Mouse (Mus musculus): ENCODE results near the gene Tiprl. TPM values are rescaled to one million over a fixed set of nuclear protein-coding genes. Genes with fewer than 3 reads are reported as not detected.

Gene Tiprl
- 12.0 and 18.9 TPM in 2 replicates for polyA plus RNA-seq (2012; rRNA removed)

- DNase-seq (ENCODE audit: low read depth, low spot score) = peak; percentile 91
- 1% methylated on average over 76 of the region's 76 CpGs for WGBS
These were observed at the start of gene Tiprl for GRCm38 (mm10) chr1:165236321-165237298. Tiprl (minus strand) TSS chr1:165236996.

GRCm38 (mm10) chr1:165284096-165284495 is 47.3 kb upstream of the Tiprl start:
- no peak for DNase-seq (ENCODE audit: low read depth, low spot score)
- WGBS = 68% methylated on average over 7 of the region's 7 CpGs

GRCm38 (mm10) chr1:165282967-165283345 is 46.2 kb upstream of the Tiprl start:
- 51% methylated on average over 7 of the region's 7 CpGs for WGBS
- DNase-seq (ENCODE audit: low read depth, low spot score) = no peak

GRCm38 (mm10) chr1:165282222-165282966 is 45.6 kb upstream of the Tiprl start:
- WGBS = 6% methylated on average over 35 of the region's 35 CpGs
- no peak for DNase-seq (ENCODE audit: low read depth, low spot score)

- DNase-seq (ENCODE audit: low read depth, low spot score) = no peak
- WGBS = 1% methylated on average over 60 of the region's 71 CpGs
These were observed 44.8 kb upstream of the Tiprl start for GRCm38 (mm10) chr1:165281351-165282221.

- WGBS = 43% methylated on average over 10 of the region's 10 CpGs
- DNase-seq (ENCODE audit: low read depth, low spot score) = no peak
These were observed 43.9 kb upstream of the Tiprl start for GRCm38 (mm10) chr1:165280741-165281140.

- DNase-seq (ENCODE audit: low read depth, low spot score) = no peak
- WGBS = 48% methylated on average over 6 of the region's 6 CpGs
These were observed 38.1 kb upstream of the Tiprl start for GRCm38 (mm10) chr1:165274946-165275345.

GRCm38 (mm10) chr1:165252027-165252671 is 15.4 kb upstream of the Tiprl start:
- WGBS = 49% methylated on average over 11 of the region's 11 CpGs
- no peak for DNase-seq (ENCODE audit: low read depth, low spot score)

DNA sequence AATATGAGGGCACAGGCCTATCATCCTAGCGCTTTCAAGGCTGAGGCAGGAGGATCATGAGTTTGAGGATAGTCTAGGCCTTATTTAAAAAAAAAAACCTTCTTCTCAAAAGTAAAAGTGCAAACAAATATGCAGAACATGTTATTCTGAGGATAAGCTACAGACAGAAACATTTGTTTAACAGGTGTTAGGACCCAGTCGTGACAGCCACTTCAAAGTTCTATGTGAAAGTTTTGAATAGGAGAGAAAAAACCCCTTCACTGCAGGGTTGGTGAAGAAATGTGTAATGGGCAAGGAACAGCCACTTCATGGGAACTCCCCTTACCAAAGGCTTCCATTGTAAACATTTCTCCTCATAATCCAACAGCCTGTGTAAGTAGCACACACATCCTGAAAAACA is 13.8 kb upstream of the Tiprl start:
- no peak for DNase-seq (ENCODE audit: low read depth, low spot score)
- WGBS = 90% methylated on average over 2 of the region's 2 CpGs

DNA sequence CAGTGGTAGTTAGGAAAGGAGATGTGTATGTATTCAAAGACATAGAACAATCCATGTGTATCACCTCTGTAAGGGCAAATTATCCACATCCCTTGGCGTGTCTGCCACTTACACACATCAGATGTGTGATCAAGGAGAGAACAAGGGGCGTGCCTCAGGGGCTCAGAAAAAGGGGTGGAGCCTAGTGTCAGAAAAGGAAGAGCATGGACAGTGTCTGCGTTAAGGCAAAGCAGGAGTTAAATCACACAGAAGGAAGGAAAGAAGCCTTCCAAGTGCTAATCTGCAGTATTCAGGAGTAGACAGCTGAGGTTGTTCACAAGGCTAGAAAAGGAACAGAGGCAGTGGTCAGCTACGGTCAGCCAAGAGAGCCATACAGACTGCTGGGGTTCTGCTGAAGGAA is 12.0 kb upstream of the Tiprl start:
- no peak for DNase-seq (ENCODE audit: low read depth, low spot score)
- WGBS = 40% methylated on average over 4 of the region's 4 CpGs

- no peak for DNase-seq (ENCODE audit: low read depth, low spot score)
- WGBS = 89% methylated on average over 3 of the region's 3 CpGs
These were observed 11.0 kb upstream of the Tiprl start for GRCm38 (mm10) chr1:165247788-165248187.

DNA sequence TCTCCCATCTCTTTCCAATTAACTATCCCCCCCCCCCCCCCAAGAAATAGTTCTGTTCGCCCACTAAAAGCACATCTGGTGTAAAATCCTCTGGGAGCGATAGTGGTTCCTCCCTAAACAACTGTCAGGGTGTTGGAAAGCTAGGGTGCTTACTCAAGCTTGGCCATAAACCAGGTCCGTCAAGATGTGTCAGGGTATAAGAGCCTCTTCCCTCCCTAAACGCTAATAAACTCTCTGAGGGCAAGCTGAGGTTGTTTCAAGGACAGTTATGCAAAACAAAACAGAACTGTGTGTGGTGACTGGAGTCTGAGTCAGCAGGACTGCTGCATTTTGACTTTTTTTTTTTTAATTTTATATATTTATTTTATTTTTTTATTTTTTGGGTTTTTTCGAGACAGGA is 10.3 kb upstream of the Tiprl start:
- DNase-seq (ENCODE audit: low read depth, low spot score) = no peak
- 47% methylated on average over 5 of the region's 5 CpGs for WGBS

- 79% methylated on average over 5 of the region's 5 CpGs for WGBS
- DNase-seq (ENCODE audit: low read depth, low spot score) = no peak
These were observed 9.8 kb upstream of the Tiprl start for GRCm38 (mm10) chr1:165246587-165246986.

DNA sequence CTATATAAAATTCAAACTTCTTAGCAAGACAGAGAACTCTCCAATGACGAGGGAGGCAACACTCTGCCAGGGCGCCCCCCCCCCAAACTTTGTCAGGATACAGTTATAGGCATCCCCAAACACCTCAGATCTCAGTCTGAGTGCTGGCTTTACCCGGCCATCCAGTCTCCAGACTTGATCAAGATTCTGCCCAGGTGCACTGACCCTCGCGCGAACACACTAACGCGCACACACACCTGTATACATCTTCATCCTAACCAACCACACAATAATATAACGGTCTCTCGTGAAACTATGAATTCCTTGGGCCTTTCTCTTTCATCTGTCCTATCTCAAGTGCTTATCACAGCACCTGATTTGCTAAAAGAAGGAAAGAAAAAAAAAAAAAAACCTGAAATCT is 950 bp downstream of the Tiprl start:
- WGBS = 5% methylated on average over 10 of the region's 10 CpGs
- no peak for DNase-seq (ENCODE audit: low read depth, low spot score)

GRCm38 (mm10) chr1:165233806-165234205 is 3.0 kb downstream of the Tiprl start:
- 63% methylated on average over 2 of the region's 2 CpGs for WGBS
- DNase-seq (ENCODE audit: low read depth, low spot score) = no peak

GRCm38 (mm10) chr1:165230691-165231090 is 6.1 kb downstream of the Tiprl start:
- no peak for DNase-seq (ENCODE audit: low read depth, low spot score)
- 95% methylated on average over 4 of the region's 4 CpGs for WGBS

DNA sequence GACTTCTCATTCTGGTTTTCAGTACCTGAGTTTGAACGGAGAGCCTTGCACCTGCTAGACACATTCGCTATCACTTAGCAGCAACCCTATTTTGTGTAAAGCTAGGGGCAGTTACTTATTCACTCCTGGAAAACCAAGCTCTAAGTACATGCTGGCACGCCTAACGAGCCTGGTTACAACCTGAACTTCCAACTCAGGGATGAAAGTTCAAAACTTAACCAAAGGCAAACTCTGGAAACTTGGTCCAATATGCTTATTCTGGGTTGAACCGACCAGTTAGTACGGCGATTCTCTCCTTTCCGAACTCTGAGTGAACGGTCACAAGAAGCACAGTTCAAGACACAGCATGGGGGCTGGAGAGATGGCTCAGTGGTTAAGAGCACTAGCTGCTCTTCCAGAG is 7.2 kb downstream of the Tiprl start:
- WGBS = 45% methylated on average over 9 of the region's 9 CpGs
- DNase-seq (ENCODE audit: low read depth, low spot score) = no peak

GRCm38 (mm10) chr1:165217023-165217589 is 19.7 kb downstream of the Tiprl start:
- no peak for DNase-seq (ENCODE audit: low read depth, low spot score)
- WGBS = 87% methylated on average over 2 of the region's 2 CpGs

DNA sequence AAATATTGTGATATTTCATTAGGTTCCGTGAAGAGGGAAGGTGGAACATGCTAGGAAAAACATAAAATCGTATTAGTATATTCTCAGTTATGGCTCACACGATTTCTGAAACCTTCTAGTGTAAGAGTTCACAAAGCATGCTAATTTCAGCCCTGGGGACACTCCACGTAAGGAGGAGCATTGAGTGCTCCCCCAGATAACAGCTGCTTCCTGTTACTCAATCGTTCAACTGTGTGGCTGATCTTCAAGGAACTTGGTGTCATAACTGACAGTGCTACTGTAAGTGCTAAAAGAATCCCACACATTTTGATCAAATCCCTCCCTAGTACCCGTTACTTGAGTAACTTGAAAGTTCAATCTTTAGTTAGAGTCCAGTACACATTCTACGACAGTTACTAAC is 21.0 kb downstream of the Tiprl start:
- 83% methylated on average over 7 of the region's 7 CpGs for WGBS
- DNase-seq (ENCODE audit: low read depth, low spot score) = no peak
